Mouse (Mus musculus): ENCODE results near the gene Rusc2. TPM values are rescaled to one million over a fixed set of nuclear protein-coding genes. Genes with fewer than 3 reads are reported as not detected.
A peak's percentile ranks its signal among the peaks of the same experiment; 100 is the strongest.

The Rusc2 gene
- total and polyA plus RNA-seq, 2 experiments from 2014 or later, result 63.8 to 151 TPM

DNA sequence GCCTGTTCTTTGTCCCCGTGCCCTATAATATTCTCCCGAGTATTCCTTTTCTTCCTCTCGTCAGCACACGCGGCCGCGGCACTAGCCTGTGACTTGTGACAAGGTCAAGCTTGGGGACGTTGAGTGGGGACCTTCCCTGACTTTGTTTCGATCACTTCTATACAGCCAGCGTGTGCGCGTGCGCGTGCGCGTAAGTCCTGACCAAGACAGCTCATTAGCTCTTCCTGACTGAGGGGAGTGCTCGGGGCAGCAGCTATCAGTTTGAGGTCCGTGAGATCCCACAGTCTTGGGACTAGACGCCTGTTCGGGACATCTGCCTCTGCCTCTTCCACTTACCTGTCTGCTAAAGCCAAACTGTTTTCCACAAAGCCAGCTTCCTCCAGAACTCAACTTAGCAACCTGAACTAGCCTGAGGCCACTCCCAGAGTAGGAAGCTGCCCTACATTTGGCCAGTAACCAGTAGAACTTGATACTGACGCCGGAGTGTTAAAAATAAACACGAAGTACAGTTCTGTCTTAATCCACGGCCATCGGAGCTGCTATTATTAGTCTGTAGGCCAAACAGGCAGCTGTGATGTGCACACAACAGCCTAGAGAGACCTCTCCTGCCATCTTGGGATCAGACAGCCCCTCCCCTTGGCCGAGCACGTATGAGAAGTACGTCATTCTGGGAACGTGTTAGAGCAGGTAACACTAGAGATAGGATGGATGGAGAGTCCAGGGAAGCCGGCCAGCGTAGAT lies 17.8 kb downstream of the Rusc2 start:
- H3K9me3 ChIP-seq (ENCODE audit: low read length), result no peaks in the 10 kb centered on the region
- peak overlapping the region; percentile 38 for H3K4me2 ChIP-seq (ENCODE audit: low read depth, low read length)
- H3K9ac ChIP-seq (replicated peaks; ENCODE audit: low read length), result 0 out of 2 replicates have a peak overlapping the region, but pooled peaks have one; percentile 9
- no peaks in the 10 kb centered on the region for H3K36me3 ChIP-seq (ENCODE audit: insufficient read depth, low read length)
- DNase-seq (ENCODE audit: low spot score) (no peak), ATAC-seq (peak; percentile 35; the same call in 1 of the 2 replicates)
- H3K4me1 ChIP-seq (ENCODE audit: insufficient read depth, low read length), result peaks cover 17% of the 10 kb centered on the region; the same call in 1 of the 2 replicates
- no peak for TF ChIP-seq CTCF (IDR thresholded peaks at IDR 0.05; ENCODE audit: low read depth)
- H3K4me3 ChIP-seq (ENCODE audit: low read length), result no peak overlapping the region
- H3K27me3 ChIP-seq (ENCODE audit: insufficient read depth, low read length), result no peaks in the 10 kb centered on the region
- WGBS, result 62% methylated on average over 31 of the region's 31 CpGs
- peak overlapping the region; percentile 71; the same call in 1 of the 2 replicates for H3K27ac ChIP-seq

DNA sequence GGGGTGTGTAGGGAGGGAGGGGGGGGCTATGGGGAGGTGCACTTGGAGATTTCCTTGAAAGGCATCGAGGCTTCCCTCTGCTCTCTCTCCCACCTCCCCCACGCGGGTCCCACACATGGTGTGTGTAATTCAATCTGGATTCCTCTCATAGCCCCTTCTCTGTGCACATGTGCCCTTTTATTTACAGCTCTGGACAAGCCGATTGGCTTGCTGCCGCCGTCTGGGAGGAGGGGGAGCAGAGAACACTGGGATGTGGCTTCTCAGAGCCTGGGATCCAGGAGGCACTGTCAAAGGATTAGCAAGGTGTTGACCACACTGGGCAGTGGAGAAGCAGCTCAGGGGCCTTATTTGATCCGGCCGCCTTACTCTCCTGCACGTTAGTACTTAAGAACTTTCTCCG lies 19.2 kb downstream of the Rusc2 start:
- TF ChIP-seq CTCF (IDR thresholded peaks at IDR 0.05; ENCODE audit: low read depth), result no peak
- H3K4me3 ChIP-seq (ENCODE audit: low read length), result no peak overlapping the region
- H3K9ac ChIP-seq (replicated peaks; ENCODE audit: low read length), result no peak overlapping the region
- ATAC-seq (no peak), DNase-seq (ENCODE audit: low spot score) (no peak)
- H3K4me2 ChIP-seq (ENCODE audit: low read depth, low read length), result no peak overlapping the region
- WGBS, result 27% methylated on average over 10 of the region's 10 CpGs
- peaks cover 22% of the 10 kb centered on the region; the same call in 1 of the 2 replicates for H3K4me1 ChIP-seq (ENCODE audit: insufficient read depth, low read length)
- no peaks in the 10 kb centered on the region for H3K27me3 ChIP-seq (ENCODE audit: insufficient read depth, low read length)
- H3K27ac ChIP-seq, result no peak overlapping the region
- H3K36me3 ChIP-seq (ENCODE audit: insufficient read depth, low read length), result no peaks in the 10 kb centered on the region
- no peaks in the 10 kb centered on the region for H3K9me3 ChIP-seq (ENCODE audit: low read length)

- H3K4me1 ChIP-seq (ENCODE audit: insufficient read depth, low read length), result peaks cover 22% of the 10 kb centered on the region; the same call in 1 of the 2 replicates
- no peak overlapping the region for H3K27ac ChIP-seq
- H3K9me3 ChIP-seq (ENCODE audit: low read length), result no peaks in the 10 kb centered on the region
- DNase-seq (ENCODE audit: low spot score) (no peak), ATAC-seq (no peak)
- 83% methylated on average over 10 of the region's 10 CpGs for WGBS
- no peak overlapping the region for H3K4me2 ChIP-seq (ENCODE audit: low read depth, low read length)
- no peak overlapping the region for H3K4me3 ChIP-seq (ENCODE audit: low read length)
- no peaks in the 10 kb centered on the region for H3K27me3 ChIP-seq (ENCODE audit: insufficient read depth, low read length)
- no peaks in the 10 kb centered on the region for H3K36me3 ChIP-seq (ENCODE audit: insufficient read depth, low read length)
- no peak for TF ChIP-seq CTCF (IDR thresholded peaks at IDR 0.05; ENCODE audit: low read depth)
- H3K9ac ChIP-seq (replicated peaks; ENCODE audit: low read length), result no peak overlapping the region
These were observed 19.7 kb downstream of the Rusc2 start for GRCm38 (mm10) chr4:43401486-43401885.

GRCm38 (mm10) chr4:43402212-43402611 lies 20.4 kb downstream of the Rusc2 start:
- Histone ChIP-seq H3K9me3 (ENCODE audit: low read length) (no peaks in the 10 kb centered on the region), H3K4me1 (ENCODE audit: insufficient read depth, low read length) (peaks cover 22% of the 10 kb centered on the region; the same call in 1 of the 2 replicates), H3K4me3 (ENCODE audit: low read length) (no peak overlapping the region), H3K36me3 (ENCODE audit: insufficient read depth, low read length) (no peaks in the 10 kb centered on the region), H3K9ac (replicated peaks; ENCODE audit: low read length) (no peak overlapping the region), H3K4me2 (ENCODE audit: low read depth, low read length) (no peak overlapping the region), H3K27ac (no peak overlapping the region), H3K27me3 (ENCODE audit: insufficient read depth, low read length) (no peaks in the 10 kb centered on the region)
- no peak for TF ChIP-seq CTCF (IDR thresholded peaks at IDR 0.05; ENCODE audit: low read depth)
- ATAC-seq (no peak), DNase-seq (ENCODE audit: low spot score) (no peak)
- WGBS, result 85% methylated on average over 9 of the region's 9 CpGs

DNA sequence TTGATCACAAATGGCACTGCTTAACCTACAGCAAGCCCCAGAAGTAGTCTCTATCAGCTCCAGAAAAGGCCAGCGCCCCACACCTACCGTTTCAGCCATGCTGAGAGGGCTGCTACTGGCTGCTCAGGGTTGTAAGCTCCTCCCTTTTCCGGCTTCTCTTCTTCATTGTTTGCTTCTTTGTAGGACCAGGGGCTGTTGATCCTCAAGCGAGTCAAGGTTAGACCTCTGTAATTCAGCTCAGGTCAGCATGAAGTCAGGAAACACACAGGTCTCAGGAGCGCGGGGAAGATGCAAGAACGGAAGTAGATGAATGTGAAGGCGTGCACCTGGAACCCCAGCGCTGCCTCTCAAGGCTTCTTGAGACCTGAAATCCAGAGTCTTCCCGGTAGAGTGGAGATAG lies 22.9 kb downstream of the Rusc2 start:
- 88% methylated on average over 10 of the region's 10 CpGs for WGBS
- Histone ChIP-seq H3K4me2 (ENCODE audit: low read depth, low read length) (no peak overlapping the region), H3K4me1 (ENCODE audit: insufficient read depth, low read length) (peaks cover 21% of the 10 kb centered on the region; the same call in 1 of the 2 replicates), H3K9ac (replicated peaks; ENCODE audit: low read length) (no peak overlapping the region), H3K27me3 (ENCODE audit: insufficient read depth, low read length) (no peaks in the 10 kb centered on the region), H3K9me3 (ENCODE audit: low read length) (no peaks in the 10 kb centered on the region), H3K27ac (0 out of 2 replicates have a peak overlapping the region, but pooled peaks have one; percentile 97), H3K36me3 (ENCODE audit: insufficient read depth, low read length) (no peaks in the 10 kb centered on the region), H3K4me3 (ENCODE audit: low read length) (no peak overlapping the region)
- TF ChIP-seq CTCF (IDR thresholded peaks at IDR 0.05; ENCODE audit: low read depth), result no peak
- ATAC-seq (no peak), DNase-seq (ENCODE audit: low spot score) (no peak)

GRCm38 (mm10) chr4:43406162-43406971 lies 24.6 kb downstream of the Rusc2 start:
- peak overlapping the region; percentile 88 for H3K9ac ChIP-seq (replicated peaks; ENCODE audit: low read length)
- peak overlapping the region; percentile 97 for H3K27ac ChIP-seq
- ATAC-seq (peak; percentile 97), DNase-seq (ENCODE audit: low spot score) (peak; percentile 95)
- no peaks in the 10 kb centered on the region for H3K36me3 ChIP-seq (ENCODE audit: insufficient read depth, low read length)
- H3K27me3 ChIP-seq (ENCODE audit: insufficient read depth, low read length), result no peaks in the 10 kb centered on the region
- TF ChIP-seq CTCF (IDR thresholded peaks at IDR 0.05; ENCODE audit: low read depth), result peak; percentile 72
- H3K4me3 ChIP-seq (ENCODE audit: low read length), result peak overlapping the region; percentile 59
- H3K4me1 ChIP-seq (ENCODE audit: insufficient read depth, low read length), result peaks cover 21% of the 10 kb centered on the region; the same call in 1 of the 2 replicates
- 1% methylated on average over 28 of the region's 28 CpGs for WGBS
- H3K4me2 ChIP-seq (ENCODE audit: low read depth, low read length), result peak overlapping the region; percentile 74
- no peaks in the 10 kb centered on the region for H3K9me3 ChIP-seq (ENCODE audit: low read length)

Measured in hindbrain, postnatal 0 days (tissue).